Mouse (Mus musculus) forebrain, embryonic 14.5 days (tissue): ENCODE data around the gene Eva1b. TPM values are rescaled to one million over a fixed set of nuclear protein-coding genes. Genes with fewer than 3 reads are reported as not detected.

Source experiments
- ATAC-seq: fragments of 200-750 bp; cut with Nextera tagmentation; 2 replicates; pipeline ENCODE4 v1.8.0; 2017; ENCODE audit warnings: mild to moderate bottlenecking, moderate library complexity
- DNase-seq: peaks from one replicate; pipeline ENCODE4 v3.0.0-alpha.2; 2015; ENCODE audit warnings: low spot score
- H3K27ac ChIP-seq: fragments of 300-500 bp; sonication (generic); 2 replicates; pipeline ENCODE4 v1.5.1; 2014; ENCODE audit warnings: low read depth, mild to moderate bottlenecking, control low read depth, low read length, moderate library complexity
- H3K27me3 ChIP-seq: fragments of 300-500 bp; sonication (generic); replicated peaks from 2 replicates; pipeline ENCODE4 v1.6.1; 2014; ENCODE audit warnings: low read length, control low read depth, mixed read lengths; ENCODE audit not compliant: control insufficient read depth, insufficient read depth
- H3K36me3 ChIP-seq: fragments of 300-500 bp; sonication (generic); 2 replicates; pipeline ENCODE4 v1.6.1; 2014; ENCODE audit warnings: low read length, control low read depth; ENCODE audit not compliant: control insufficient read depth, insufficient read depth
- H3K4me1 ChIP-seq: fragments of 300-500 bp; sonication (generic); 2 replicates; pipeline ENCODE4 v1.6.1; 2014; ENCODE audit warnings: antibody characterized with exemption, low read length, control low read depth; ENCODE audit not compliant: control insufficient read depth, insufficient read depth
- H3K4me2 ChIP-seq: fragments of 300-500 bp; sonication (generic); 2 replicates; pipeline ENCODE4 v1.6.1; 2014; ENCODE audit warnings: mild to moderate bottlenecking, control low read depth, low read length
- H3K4me3 ChIP-seq: fragments of 300-500 bp; sonication (generic); 2 replicates; pipeline ENCODE4 v1.5.1; 2014; ENCODE audit warnings: low read depth, low read length, control low read depth
- H3K9ac ChIP-seq: fragments of 300-500 bp; sonication (generic); 2 replicates; pipeline ENCODE4 v1.6.1; 2014; ENCODE audit warnings: mild to moderate bottlenecking, low read length, control low read depth, moderate library complexity
- H3K9me3 ChIP-seq: fragments of 300-500 bp; sonication (generic); replicated peaks from 2 replicates; pipeline ENCODE4 v1.6.1; 2016; ENCODE audit warnings: low read length, control low read depth, mixed read lengths; ENCODE audit not compliant: control insufficient read depth
- WGBS: fragments of 180-500 bp; shearing (Covaris S2); extraction: QIAGEN DNeasy Blood & Tissue Kit; methylation state at CpG from one replicate; pipeline ENCODE4 v1.1.7; 2014; 5-methylcytosine and 5-hydroxymethylcytosine counted together
- polyA plus RNA-seq: library from polyadenylated mRNA; unstranded; fragments of >200 nt; fragmentation: Nextera tagmentation; extraction: Ambion mirVana; gene quantifications from 2 replicates; pipeline ENCODE4 v1.2.1, GENCODE M21; 2014

Gene Eva1b
- polyA plus RNA-seq, 1 experiment from 2014 or later: 13.4 TPM

- H3K27me3 ChIP-seq: no peaks in the 10 kb centered on the region
- DNase-seq (no peak), ATAC-seq (no peak)
- H3K4me3 ChIP-seq: no peak overlapping the region
- no peak overlapping the region for H3K9ac ChIP-seq
- WGBS: 86% methylated on average over 2 of the region's 2 CpGs
- no peaks in the 10 kb centered on the region for H3K4me1 ChIP-seq
- H3K4me2 ChIP-seq: no peak overlapping the region
- no peaks in the 10 kb centered on the region for H3K9me3 ChIP-seq
- H3K27ac ChIP-seq: no peak overlapping the region
- H3K36me3 ChIP-seq: peaks cover 36% of the 10 kb centered on the region
These were observed 43.1 kb downstream of the Eva1b start for GRCm38 (mm10) chr4:126190636-126191035.

GRCm38 (mm10) chr4:126194216-126194615, 46.7 kb downstream of the Eva1b start:
- DNase-seq (no peak), ATAC-seq (no peak)
- H3K27me3 ChIP-seq: no peaks in the 10 kb centered on the region
- H3K36me3 ChIP-seq: peaks cover 32% of the 10 kb centered on the region
- no peaks in the 10 kb centered on the region for H3K4me1 ChIP-seq
- no peak overlapping the region for H3K27ac ChIP-seq
- no peak overlapping the region for H3K4me3 ChIP-seq
- no peaks in the 10 kb centered on the region for H3K9me3 ChIP-seq
- H3K4me2 ChIP-seq: no peak overlapping the region
- H3K9ac ChIP-seq: no peak overlapping the region

- Histone ChIP-seq H3K36me3 (peaks cover 35% of the 10 kb centered on the region), H3K9ac (no peak overlapping the region), H3K4me3 (no peak overlapping the region), H3K4me1 (peaks cover 3% of the 10 kb centered on the region), H3K27ac (no peak overlapping the region), H3K27me3 (no peaks in the 10 kb centered on the region), H3K9me3 (no peaks in the 10 kb centered on the region), H3K4me2 (no peak overlapping the region)
- ATAC-seq (no peak), DNase-seq (no peak)
- 94% methylated on average over 4 of the region's 4 CpGs for WGBS
These were observed 47.4 kb downstream of the Eva1b start for GRCm38 (mm10) chr4:126194916-126195315.

GRCm38 (mm10) chr4:126197485-126197884, 49.9 kb downstream of the Eva1b start:
- no peak overlapping the region for H3K27ac ChIP-seq
- DNase-seq (no peak), ATAC-seq (no peak)
- H3K36me3 ChIP-seq: peaks cover 25% of the 10 kb centered on the region
- no peak overlapping the region for H3K4me3 ChIP-seq
- no peak overlapping the region for H3K4me2 ChIP-seq
- no peak overlapping the region for H3K9ac ChIP-seq
- peaks cover 17% of the 10 kb centered on the region for H3K4me1 ChIP-seq
- no peaks in the 10 kb centered on the region for H3K9me3 ChIP-seq
- no peaks in the 10 kb centered on the region for H3K27me3 ChIP-seq
- 82% methylated on average over 3 of the region's 3 CpGs for WGBS

Other genes starting within 250 kb of the Eva1b start
- gene Csf3r, start 123.2 kb upstream of the Eva1b start, polyA plus RNA-seq: 0.48 and 0.53 TPM in 2 replicates
- gene Mrps15, start 100.8 kb upstream of the Eva1b start, polyA plus RNA-seq: 108 and 124 TPM in 2 replicates
- 31.2 and 32.0 TPM in 2 replicates for gene Oscp1, start 89.2 kb upstream of the Eva1b start, polyA plus RNA-seq
- gene Lsm10, start 51.1 kb upstream of the Eva1b start, polyA plus RNA-seq: 63.1 and 76.6 TPM in 2 replicates
- gene Stk40, start 43.8 kb upstream of the Eva1b start, polyA plus RNA-seq: 22.2 and 25.1 TPM in 2 replicates
- gene Sh3d21, start 15.7 kb downstream of the Eva1b start, polyA plus RNA-seq: 1.1 TPM in 2 replicates
- gene Thrap3, start 55.0 kb downstream of the Eva1b start, polyA plus RNA-seq: 128 and 152 TPM in 2 replicates
- gene Map7d1, start 108.6 kb downstream of the Eva1b start, polyA plus RNA-seq: 54.8 and 67.8 TPM in 2 replicates
- 36.9 and 39.3 TPM in 2 replicates for gene Trappc3, start 114.6 kb downstream of the Eva1b start, polyA plus RNA-seq
- 1.2 and 2.9 TPM in 2 replicates for gene Col8a2, start 139.0 kb downstream of the Eva1b start, polyA plus RNA-seq
- 53.9 and 62.4 TPM in 2 replicates for gene Adprhl2, start 174.0 kb downstream of the Eva1b start, polyA plus RNA-seq
- gene Tekt2, start 177.9 kb downstream of the Eva1b start, polyA plus RNA-seq: 9.4 and 11.1 TPM in 2 replicates